ENCODE assay signal across 14 mouse cellular contexts in the genomic region with DNA sequence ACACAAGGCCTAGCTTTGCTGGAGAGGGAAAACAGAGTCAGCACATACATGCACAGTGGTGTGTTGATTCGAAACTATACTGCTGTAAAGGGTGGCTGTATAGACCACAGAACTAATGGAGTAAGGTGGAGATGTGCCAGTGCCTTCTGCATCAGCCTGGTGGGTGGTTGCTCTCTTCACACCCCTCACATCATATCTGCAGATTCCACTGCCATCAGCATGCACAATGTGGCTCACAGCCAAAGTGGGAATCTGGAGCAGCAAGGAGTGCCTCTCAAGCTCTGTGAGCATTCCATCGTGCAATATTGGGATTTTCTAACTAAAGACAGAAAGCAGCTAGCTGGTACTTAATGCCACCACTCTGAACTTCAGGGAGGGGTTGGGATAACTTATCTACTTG.
DNase-seq lines count a peak whose midpoint lies in the region; ATAC-seq and TF ChIP-seq lines count a peak whose summit lies in the region.
"Had no signal": no experiment of that assay in that cellular context is flagged by ENCODE, and none has a peak within 500 bp of the region (broad histone marks: within the 10 kb centered on the region; RNA-seq: fewer than 3 reads in every experiment).

No protein-coding gene starts in this region.

- no peaks in the 10 kb centered on the region for H3K27me3 ChIP-seq in midbrain, postnatal 0 days (ENCODE audit: insufficient read depth, low read length)
- H3K27me3 ChIP-seq in midbrain, embryonic 13.5 days = no peaks in the 10 kb centered on the region
- H3K27me3 ChIP-seq in kidney, embryonic 14.5 days (ENCODE audit: control insufficient read depth, insufficient read depth, low read length) = no peaks in the 10 kb centered on the region
- H3K27me3 ChIP-seq: liver, embryonic 12.5 days; neural tube, embryonic 13.5 days had no signal

- H3K36me3 ChIP-seq in midbrain, postnatal 0 days (ENCODE audit: insufficient read depth, low read length) = no peaks in the 10 kb centered on the region
- H3K36me3 ChIP-seq in midbrain, embryonic 13.5 days = no peaks in the 10 kb centered on the region
- no peaks in the 10 kb centered on the region for H3K36me3 ChIP-seq in kidney, embryonic 14.5 days (ENCODE audit: control insufficient read depth, insufficient read depth, low read length)
- H3K36me3 ChIP-seq: liver, embryonic 12.5 days; neural tube, embryonic 13.5 days had no signal

- TF ChIP-seq CTCF in midbrain, postnatal 0 days (IDR thresholded peaks at IDR 0.05) = no peak

- ATAC-seq in cerebellum, adult (ENCODE audit: insufficient number of reproducible peaks, low FRiP score, low TSS enrichment) = no peak
- ATAC-seq in midbrain, postnatal 0 days (ENCODE audit: low FRiP score) = no peak
- ATAC-seq in midbrain, embryonic 13.5 days = no peak
- no peak for ATAC-seq in kidney, embryonic 14.5 days (ENCODE audit: low FRiP score, low TSS enrichment)
- ATAC-seq: liver, embryonic 12.5 days had no signal

- no peaks in the 10 kb centered on the region for H3K4me1 ChIP-seq in midbrain, postnatal 0 days (ENCODE audit: insufficient read depth, low read length)
- no peaks in the 10 kb centered on the region for H3K4me1 ChIP-seq in midbrain, embryonic 13.5 days (replicated peaks)
- no peaks in the 10 kb centered on the region for H3K4me1 ChIP-seq in kidney, embryonic 14.5 days (ENCODE audit: control insufficient read depth, insufficient read depth, low read length)
- H3K4me1 ChIP-seq: liver, embryonic 12.5 days; neural tube, embryonic 13.5 days had no signal

- no peaks in the 10 kb centered on the region for H3K9me3 ChIP-seq in midbrain, postnatal 0 days (ENCODE audit: low read length)
- no peaks in the 10 kb centered on the region for H3K9me3 ChIP-seq in midbrain, embryonic 13.5 days
- H3K9me3 ChIP-seq in kidney, embryonic 14.5 days (ENCODE audit: control insufficient read depth, low read length) = no peaks in the 10 kb centered on the region
- H3K9me3 ChIP-seq: liver, embryonic 12.5 days; neural tube, embryonic 13.5 days had no signal

- H3K9ac ChIP-seq in midbrain, postnatal 0 days (replicated peaks; ENCODE audit: low read length, poor library complexity, severe bottlenecking) = no peak overlapping the region
- no peak overlapping the region for H3K9ac ChIP-seq in midbrain, embryonic 13.5 days (replicated peaks)
- H3K9ac ChIP-seq in kidney, embryonic 14.5 days (ENCODE audit: low read depth, low read length) = no peak overlapping the region
- H3K9ac ChIP-seq: liver, embryonic 12.5 days; neural tube, embryonic 13.5 days had no signal

- no peak overlapping the region for H3K27ac ChIP-seq in midbrain, postnatal 0 days (ENCODE audit: low read depth, low read length)
- no peak overlapping the region for H3K27ac ChIP-seq in midbrain, embryonic 13.5 days
- no peak overlapping the region for H3K27ac ChIP-seq in kidney, embryonic 14.5 days (ENCODE audit: low read depth, low read length)
- H3K27ac ChIP-seq: kidney, postnatal 0 days; liver, embryonic 12.5 days; neural tube, embryonic 13.5 days had no signal

- no peak overlapping the region for H3K4me2 ChIP-seq in midbrain, postnatal 0 days (ENCODE audit: low read depth, low read length, poor library complexity, severe bottlenecking)
- H3K4me2 ChIP-seq in midbrain, embryonic 13.5 days (replicated peaks) = no peak overlapping the region
- H3K4me2 ChIP-seq in kidney, embryonic 14.5 days (replicated peaks; ENCODE audit: low read depth, low read length) = no peak overlapping the region
- H3K4me2 ChIP-seq: liver, embryonic 12.5 days; neural tube, embryonic 13.5 days had no signal

- DNase-seq in cerebellum, adult 11 months = peak; percentile 5
- peak; percentile 57 for DNase-seq in midbrain, postnatal 0 days (ENCODE audit: low spot score)
- DNase-seq in left cerebral cortex, adult 18-20 months (ENCODE audit: low spot score in 2 of 2) = peak; percentile 63 to 67
- no peak for DNase-seq in spleen, postnatal 4 days (ENCODE audit: low spot score in 2 of 2)
- no peak for DNase-seq in spleen, adult 18-20 months
- DNase-seq: adrenal gland, adult 2 months; heart, postnatal 14 days; thymus, postnatal 14 days had no signal

- 72% methylated on average over 2 of the region's 2 CpGs for WGBS in midbrain, postnatal 0 days
- 78% methylated on average over 2 of the region's 2 CpGs for WGBS in midbrain, embryonic 13.5 days
- WGBS in kidney, embryonic 14.5 days = 84% methylated on average over 2 of the region's 2 CpGs

- H3K4me3 ChIP-seq in midbrain, postnatal 0 days (ENCODE audit: low read depth, low read length) = no peak overlapping the region
- H3K4me3 ChIP-seq in midbrain, embryonic 13.5 days (replicated peaks) = no peak overlapping the region
- H3K4me3 ChIP-seq in kidney, embryonic 14.5 days (ENCODE audit: low read length) = no peak overlapping the region
- H3K4me3 ChIP-seq: liver, embryonic 12.5 days; neural tube, embryonic 13.5 days had no signal

Comparison
In these comparisons a context has a peak if more than half of its experiments do, and no peak if none do; other contexts are left out.
1. DNase-seq: peak in cerebellum, adult 11 months (single experiment), midbrain, postnatal 0 days (single experiment) and left cerebral cortex, adult 18-20 months (2 of 2); none in spleen, postnatal 4 days (0 of 2) and spleen, adult 18-20 months (0 of 2).